7 mouse cellular contexts compared by ENCODE assay signal in the genomic region with DNA sequence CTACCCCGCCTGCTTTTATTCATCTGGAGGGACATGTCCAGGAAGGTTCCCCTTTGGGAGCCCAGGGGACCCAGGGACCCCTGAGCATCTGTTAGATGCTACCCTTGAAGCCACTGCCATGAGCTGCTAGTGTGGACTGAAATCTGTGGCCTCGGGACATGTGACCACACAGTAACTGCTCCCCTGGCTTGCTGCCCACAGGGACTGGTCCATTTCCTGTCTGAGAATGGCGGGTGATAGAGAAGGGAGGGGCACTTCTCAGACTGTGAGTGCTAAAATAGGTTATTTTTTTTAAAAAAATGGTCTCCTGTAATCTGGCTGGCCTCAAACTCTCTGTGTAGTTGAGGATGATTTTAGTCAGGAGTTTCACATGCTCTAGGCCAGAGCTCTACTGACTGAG. TPM values are rescaled to one million over a fixed set of nuclear protein-coding genes. Genes with fewer than 3 reads are reported as not detected.
DNase-seq lines count a peak whose midpoint lies in the region; ATAC-seq and TF ChIP-seq lines count a peak whose summit lies in the region.

No protein-coding gene starts in this region.

- ATAC-seq in Patski: no peak
- ATAC-seq in megakaryocyte progenitor cell, adult 5-6 weeks (replicated peaks; ENCODE audit: poor library complexity): peak; percentile 38

- H3K27me3 ChIP-seq in Patski: no peaks in the 10 kb centered on the region

- intact Hi-C loops in left cerebral cortex, postnatal 14 days (cut with DNase I): no loop called here

- no peak for TF ChIP-seq CTCF in Patski (IDR thresholded peaks at IDR 0.05)

- DNase-seq in CD4-positive, CD25-positive, alpha-beta regulatory T cell, adult 2 months (ENCODE audit: low read depth, low spot score): peak; percentile 57
- DNase-seq in Patski (ENCODE audit: low read depth, low spot score): peak; percentile 63
- DNase-seq in fibroblast of lung, adult 2 months (ENCODE audit: low read depth): peak; percentile 81
- DNase-seq in heart, postnatal 4 days: peak; percentile 91
- DNase-seq in left cerebral cortex, postnatal 14 days (ENCODE audit: low spot score in 2 of 2): peak; percentile 64 to 70
- DNase-seq in testis, postnatal 10 days (ENCODE audit: low spot score): peak; percentile 81

- CTCF ChIA-PET in Patski (lab: Charles Lee): interaction anchor here (1.3 to 5.1 kb wide), 2 partner anchors 14 to 23 kb away, joined by 4 to 33 read pairs; no protein-coding TSS in a partner anchor

- in situ Hi-C loops in Patski (cut with MboI; ENCODE audit: low pct_unique_long_range_greater_than_20kb): no loop called here

- POLR2A ChIA-PET in Patski (lab: Charles Lee): interaction anchor here (1.6 to 3.0 kb wide), 2 partner anchors 16 to 17 kb away, joined by 4 to 8 read pairs; no protein-coding TSS in a partner anchor

RNA-seq across cellular contexts. Expression of gene Fam129b, which starts 5.8 kb away (rescaled TPM):
- polyA plus RNA-seq in Patski (2021): 170 TPM
- 10 to 100 TPM; 45.4 to 46.0 TPM for total RNA-seq in heart, postnatal 4 days (2021)
- 10 to 100 TPM; 20.0 to 21.0 TPM for total RNA-seq in left cerebral cortex, postnatal 14 days (2021)
- total RNA-seq in megakaryocyte progenitor cell, adult 5-6 weeks (2015): 3.3 and 3.5 TPM in 2 replicates
- total RNA-seq in megakaryocyte progenitor cell, adult 5-6 weeks (2017): 6.5 and 6.8 TPM in 2 replicates

RNA-seq across cellular contexts. Expression of gene Stxbp1, which starts 34.7 kb away (rescaled TPM):
- polyA plus RNA-seq in Patski (2021): 30.1 TPM
- 10 to 100 TPM; 34.8 to 39.6 TPM for total RNA-seq in heart, postnatal 4 days (2021)
- 1,000 to 10,000 TPM; 1,032 to 1,038 TPM for total RNA-seq in left cerebral cortex, postnatal 14 days (2021)
- 2.9 and 4.7 TPM in 2 replicates for total RNA-seq in megakaryocyte progenitor cell, adult 5-6 weeks (2015)
- 1.6 and 3.7 TPM in 2 replicates for total RNA-seq in megakaryocyte progenitor cell, adult 5-6 weeks (2017)

Comparison
In these comparisons a context has a peak if more than half of its experiments do, and no peak if none do; other contexts are left out.
1. RNA of gene Stxbp1, which starts 34.7 kb away (total RNA-seq): 1,032 to 1,038 TPM in left cerebral cortex, postnatal 14 days; 34.8 to 39.6 TPM in heart, postnatal 4 days and 1.6 to 4.7 TPM in megakaryocyte progenitor cell, adult 5-6 weeks; every median in the first group is over 10 times any median in the second.
2. Peak in every context shown above with its lines, with median percentiles within 50 percentile points of each other: DNase-seq.